Mouse (Mus musculus) C2C12 (cell line): ENCODE results near the gene Melk.

ENCODE experiments used
- CEBPB ChIP-seq: IDR thresholded peaks from one replicate; pipeline ENCODE4 v1.6.1; 2011; ENCODE audit warnings: low read depth, mild to moderate bottlenecking, control low read depth, moderate library complexity
- CTCF ChIP-seq: IDR thresholded peaks from one replicate; pipeline ENCODE4 v1.5.1; 2011; ENCODE audit not compliant: control insufficient read depth, insufficient read depth, insufficient read length
- FOSL1 ChIP-seq: IDR thresholded peaks from one replicate; pipeline ENCODE4 v1.8.0; 2011; ENCODE audit warnings: mild to moderate bottlenecking, low read length; ENCODE audit not compliant: poor library complexity, insufficient read depth, severe bottlenecking
- MAX ChIP-seq: IDR thresholded peaks from one replicate; pipeline ENCODE4 v1.6.1; 2011; ENCODE audit warnings: mild to moderate bottlenecking, control low read depth
- MYOD1 ChIP-seq: IDR thresholded peaks from one replicate; pipeline ENCODE4 v1.6.1; 2011; ENCODE audit warnings: low read depth; ENCODE audit not compliant: control insufficient read depth, insufficient read length
- MYOG ChIP-seq: IDR thresholded peaks from one replicate; pipeline ENCODE4 v1.6.1; 2011; ENCODE audit not compliant: control insufficient read depth, insufficient read length; ENCODE audit errors: extremely low read depth
- USF1 ChIP-seq: IDR thresholded peaks from one replicate; pipeline ENCODE4 v1.6.1; 2011; ENCODE audit warnings: low read depth, mild to moderate bottlenecking, control low read depth, moderate library complexity

- TF ChIP-seq CTCF (no peak), MYOD1 (no peak), MYOG (no peak), MAX (no peak), USF1 (peak; percentile 13), FOSL1 (no peak), CEBPB (no peak)
These were observed 47.5 kb upstream of the Melk start for GRCm38 (mm10) chr4:44253191-44253590.
